Mouse (Mus musculus) C2C12 (cell line): ENCODE measurements around the gene Kcnd1.

Experiments
- CTCF ChIP-seq: IDR thresholded peaks from one replicate; pipeline ENCODE4 v1.5.1; 2011; ENCODE audit not compliant: control insufficient read depth, insufficient read depth, insufficient read length
- MAX ChIP-seq: IDR thresholded peaks from one replicate; pipeline ENCODE4 v1.6.1; 2011; ENCODE audit warnings: mild to moderate bottlenecking, control low read depth

DNA sequence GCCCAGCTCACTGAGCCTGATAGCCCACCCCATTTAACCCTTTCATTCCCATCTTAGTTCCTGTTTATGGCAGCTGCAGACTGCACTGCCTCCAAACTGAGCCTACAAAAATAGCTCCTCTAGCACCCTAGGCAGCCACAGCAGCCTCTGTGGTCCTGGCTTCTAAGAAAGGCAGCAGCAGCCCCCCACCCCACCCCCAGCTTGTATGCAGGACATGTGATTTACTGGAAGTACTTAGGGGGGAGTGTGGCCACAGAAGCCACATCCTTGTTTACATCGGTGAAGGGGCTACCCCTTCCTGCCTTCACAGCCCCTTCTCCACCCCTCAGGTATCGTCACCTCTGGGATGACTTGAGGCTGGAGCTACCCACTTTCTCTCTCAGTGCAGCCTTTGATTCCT lies 43.3 kb downstream of the Kcnd1 start:
- TF ChIP-seq CTCF (no peak), MAX (no peak)
